Mouse (Mus musculus): ENCODE measurements around the gene Hba-a1.
"Not testable (repeated sequence)": the region's sequence is repeated elsewhere in the genome, so short reads cannot be mapped to it uniquely, and the experiment has no call there.

Hba-a1 gene

DNA sequence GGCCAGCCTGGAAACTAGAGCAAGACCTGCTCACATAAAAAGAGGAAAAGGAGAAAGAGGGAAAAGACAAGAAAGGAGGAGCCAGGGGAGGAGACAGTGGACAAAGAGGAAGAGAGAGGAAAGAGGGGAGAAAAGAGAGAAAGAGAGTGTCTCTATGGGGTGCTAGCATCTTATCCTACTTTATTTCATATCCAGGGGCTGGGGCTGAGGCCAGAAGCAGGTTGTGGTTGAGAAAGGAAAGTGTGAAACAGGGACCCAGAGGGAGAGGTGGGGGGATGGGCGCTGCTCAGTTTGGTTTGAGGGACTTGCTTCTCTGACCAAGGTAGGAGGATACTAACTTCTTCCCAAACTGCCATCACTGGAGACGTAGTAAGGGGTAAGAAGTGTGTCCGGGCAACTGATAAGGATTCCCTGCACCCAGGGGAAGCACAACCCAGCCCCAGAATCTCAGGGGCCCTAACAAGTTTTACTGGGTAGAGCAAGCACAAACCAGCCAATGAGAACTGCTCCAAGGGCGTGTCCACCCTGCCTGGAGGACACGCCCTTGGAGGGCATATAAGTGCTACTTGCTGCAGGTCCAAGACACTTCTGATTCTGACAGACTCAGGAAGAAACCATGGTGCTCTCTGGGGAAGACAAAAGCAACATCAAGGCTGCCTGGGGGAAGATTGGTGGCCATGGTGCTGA is at the start of gene Hba-a1:
Gene Hba-a1 (plus strand): TSS at position 421 of the 687 bp plus-strand sequence.
- not testable (repeated sequence) for DNase-seq (ENCODE audit: low spot score)

DNA sequence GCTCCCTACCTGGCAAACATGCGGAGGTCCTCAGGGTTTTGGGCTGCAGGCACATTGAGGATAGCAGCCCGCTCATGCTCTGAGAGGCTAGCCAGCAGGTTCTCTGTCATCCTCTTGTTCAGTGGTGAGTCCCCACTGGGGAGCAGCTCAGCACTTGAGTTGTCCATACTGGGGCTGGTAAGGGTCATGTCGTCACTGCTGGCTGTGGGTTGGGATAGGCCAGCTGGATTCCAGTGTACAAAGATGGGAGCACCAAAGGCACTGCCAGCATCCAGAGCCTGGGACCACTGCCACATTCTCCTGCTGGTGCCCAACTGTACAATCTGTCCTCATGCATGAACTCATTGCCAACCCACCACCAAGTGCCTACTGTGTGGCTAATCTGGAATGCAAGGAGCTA is 49.4 kb upstream of the Hba-a1 start:
- no peak for DNase-seq (ENCODE audit: low spot score)

DNA sequence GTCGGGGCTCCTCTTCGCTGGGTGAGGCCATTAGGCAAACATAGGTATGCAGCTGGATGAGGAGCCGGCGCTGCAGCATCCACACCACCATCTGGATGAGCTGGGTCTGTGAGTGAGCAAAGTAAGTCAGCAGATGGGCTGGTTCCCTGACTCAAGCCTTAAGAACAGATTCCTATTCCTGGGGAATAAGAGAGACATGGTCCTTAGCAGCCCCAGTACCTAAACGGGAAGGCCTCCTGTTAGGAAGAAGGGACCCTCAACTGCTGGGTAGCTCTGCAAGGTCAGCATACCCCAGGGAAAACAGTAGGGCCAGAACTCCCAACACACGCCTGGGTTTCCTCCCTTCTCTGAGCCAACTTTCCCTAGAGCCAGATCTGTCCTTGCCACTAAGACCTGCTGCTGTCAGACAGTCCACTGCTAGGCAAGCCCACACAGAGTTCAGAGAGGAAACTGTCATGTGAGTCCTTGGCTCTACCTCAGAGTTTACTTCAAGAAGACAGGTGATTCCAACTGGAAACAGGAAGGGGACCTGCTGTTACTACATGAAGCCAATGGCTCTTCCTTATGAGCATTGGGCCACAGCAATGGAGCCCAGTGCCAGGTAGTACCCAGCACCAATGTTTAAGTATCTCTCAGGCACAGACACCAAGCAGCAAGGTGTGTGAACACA is 48.4 kb upstream of the Hba-a1 start:
- DNase-seq (ENCODE audit: low spot score) = no peak

DNA sequence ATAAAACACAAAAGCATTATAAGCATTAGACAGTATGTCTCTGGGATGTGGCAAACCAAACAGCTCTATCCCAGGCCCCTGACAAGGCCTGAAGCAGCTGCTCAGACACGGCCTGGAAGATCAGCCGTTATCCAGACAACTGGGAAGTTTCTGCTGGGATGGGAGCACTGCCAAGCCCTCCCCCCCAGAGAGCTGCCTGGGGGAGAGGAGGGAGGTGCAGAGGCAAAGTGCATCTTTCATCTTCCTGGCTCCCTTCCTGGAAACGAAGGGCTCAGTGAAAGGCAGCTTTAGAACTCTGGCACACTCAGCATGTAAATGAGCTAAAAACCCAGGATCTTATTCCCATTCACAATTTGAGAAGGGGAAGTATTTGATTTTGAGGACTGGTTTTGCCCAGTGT is 47.7 kb upstream of the Hba-a1 start:
- DNase-seq (ENCODE audit: low spot score) = no peak

DNA sequence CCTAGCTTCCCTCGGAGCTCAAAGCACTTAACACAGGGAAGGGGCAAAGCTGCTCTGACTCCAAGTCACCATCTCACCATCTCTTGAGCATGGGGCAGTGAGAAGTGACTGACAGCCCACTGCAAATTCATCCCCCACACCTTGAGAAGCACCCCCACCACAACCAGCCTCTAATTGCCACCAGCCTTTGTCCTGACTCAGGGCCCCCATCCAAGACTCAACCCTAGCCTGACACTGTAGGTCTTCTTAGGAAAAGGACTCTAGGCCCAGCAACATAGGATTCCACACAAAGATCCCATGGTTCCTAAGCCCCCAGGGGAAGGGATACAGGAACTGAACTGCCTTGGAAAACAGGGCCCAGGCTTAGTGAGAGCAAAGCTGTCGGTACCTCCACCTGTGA is 47.2 kb upstream of the Hba-a1 start:
- no peak for DNase-seq (ENCODE audit: low spot score)

DNA sequence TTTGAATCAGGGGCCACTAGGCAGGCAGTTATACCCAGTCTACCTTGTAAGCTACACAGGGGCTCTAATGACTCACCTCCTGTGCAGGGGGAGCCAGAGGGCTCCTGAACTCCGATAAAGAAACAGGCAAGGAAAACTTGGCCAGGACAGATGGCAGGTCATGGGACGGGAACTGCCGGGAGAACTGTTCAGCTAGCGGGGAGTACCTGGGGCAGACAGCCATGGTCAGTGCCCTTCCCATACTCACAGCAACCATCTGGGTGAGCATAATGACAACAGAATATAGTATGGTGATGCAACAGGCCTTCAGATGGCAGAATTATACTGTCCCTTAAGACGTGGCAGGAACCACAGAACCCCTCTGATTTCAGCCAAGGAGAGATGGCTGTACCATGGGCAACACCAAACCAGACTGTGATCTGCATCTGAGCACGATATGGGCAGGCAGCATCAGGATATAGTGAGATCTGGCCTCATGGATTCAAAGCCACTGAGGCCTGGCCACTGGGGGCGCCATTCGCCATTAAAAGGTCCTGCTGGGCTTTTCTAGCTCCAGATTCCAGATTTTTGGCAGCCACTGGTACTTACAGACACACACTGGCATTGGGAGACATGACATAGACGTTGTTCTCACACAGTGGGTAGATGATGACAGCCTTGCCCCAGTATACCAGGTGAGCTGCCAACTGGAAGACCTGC is 46.5 kb upstream of the Hba-a1 start:
- DNase-seq (ENCODE audit: low spot score) = no peak

DNA sequence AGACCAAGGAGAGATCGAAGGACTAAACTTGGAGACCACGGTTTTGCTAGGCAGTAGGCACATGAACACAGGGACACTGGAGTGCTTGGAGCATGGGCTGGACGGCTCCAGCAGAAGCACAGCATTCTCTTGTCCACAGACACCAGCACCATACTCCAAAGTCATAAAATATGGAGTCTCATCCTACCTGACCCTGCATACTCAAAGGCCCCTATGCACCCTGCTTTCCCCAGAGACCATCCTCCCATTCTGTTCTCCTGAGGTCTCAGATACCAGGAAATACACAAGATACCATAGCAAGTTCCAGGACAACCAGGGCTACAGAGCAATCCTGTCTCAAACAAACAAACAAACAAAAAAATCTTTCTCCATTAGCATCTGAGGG is 45.9 kb upstream of the Hba-a1 start:
- no peak for DNase-seq (ENCODE audit: low spot score)

DNA sequence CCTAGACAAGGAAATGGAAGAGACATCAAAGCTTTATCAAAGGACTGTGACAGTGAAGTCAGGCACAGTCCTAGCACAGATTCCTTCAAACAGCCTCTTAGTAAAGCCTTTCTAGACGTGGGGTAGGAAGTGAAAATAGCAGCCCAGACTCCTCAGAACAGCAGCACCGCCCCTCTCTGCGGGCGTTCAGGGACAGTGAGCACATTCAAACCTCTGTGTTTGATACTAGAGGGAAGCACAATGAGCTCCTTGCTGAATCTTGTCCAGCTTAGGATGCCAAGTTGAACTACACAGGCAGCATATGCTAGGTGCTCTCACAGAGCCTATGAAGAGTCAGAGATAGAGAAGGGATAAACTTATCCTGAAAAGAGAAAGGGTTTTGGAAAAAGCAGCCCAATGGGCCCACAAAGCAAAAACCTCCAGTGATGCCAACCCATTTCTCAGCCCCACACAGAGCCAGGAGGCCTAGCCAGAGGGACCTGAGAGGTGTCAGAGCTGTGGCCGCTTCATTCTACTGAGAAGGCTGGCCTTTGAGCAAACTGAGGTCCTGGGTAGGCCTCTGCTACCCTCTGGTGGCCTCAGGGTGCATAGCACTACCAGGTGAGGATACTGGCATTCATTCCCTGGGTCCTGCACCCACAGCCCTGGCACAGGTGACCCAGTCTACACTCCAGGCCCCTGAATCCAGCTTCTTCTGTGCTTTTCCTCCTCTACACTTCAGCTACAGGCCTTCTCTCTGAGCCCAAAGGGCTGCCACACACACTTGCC is 45.0 kb upstream of the Hba-a1 start:
- no peak for DNase-seq (ENCODE audit: low spot score)

DNA sequence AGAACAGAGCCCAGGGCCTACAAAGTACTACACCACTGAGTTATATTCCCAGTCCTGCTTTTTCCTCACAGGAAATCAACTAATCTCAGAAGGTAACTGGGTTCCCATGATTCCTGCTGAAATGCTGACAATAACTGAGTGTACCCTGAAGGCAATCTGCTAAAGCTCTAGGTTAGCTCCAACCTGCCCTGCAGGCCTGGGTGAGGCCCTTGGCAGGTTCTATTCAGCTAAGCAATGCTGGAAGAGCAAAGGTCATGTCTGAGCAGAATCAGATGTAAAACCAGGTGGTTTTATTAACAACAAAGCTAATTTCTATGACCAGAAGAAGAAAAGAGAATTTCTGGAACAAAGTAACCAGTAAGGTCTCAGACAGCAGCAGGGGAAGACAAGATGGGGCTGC is 41.9 kb upstream of the Hba-a1 start:
- no peak for DNase-seq (ENCODE audit: low spot score)

DNA sequence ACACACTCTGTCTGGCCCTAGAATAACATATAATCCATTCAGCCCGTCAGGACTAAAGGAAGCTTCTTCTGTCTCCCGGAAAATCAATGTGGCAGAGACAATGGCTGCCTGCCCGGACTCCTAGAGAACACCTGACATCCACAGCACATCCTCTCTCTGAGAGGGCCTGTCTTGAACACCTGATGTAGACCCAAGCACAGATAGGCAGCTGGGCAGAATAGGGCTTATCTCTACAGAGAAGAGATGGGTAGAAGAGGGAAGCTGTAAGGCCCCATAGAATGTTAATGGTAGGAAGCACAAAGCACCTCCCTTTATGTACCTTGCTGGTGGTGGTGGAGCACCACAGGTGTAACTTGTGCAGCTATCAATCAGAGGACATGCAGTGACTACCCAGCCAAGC is 41.1 kb upstream of the Hba-a1 start:
- DNase-seq (ENCODE audit: low spot score) = no peak

DNA sequence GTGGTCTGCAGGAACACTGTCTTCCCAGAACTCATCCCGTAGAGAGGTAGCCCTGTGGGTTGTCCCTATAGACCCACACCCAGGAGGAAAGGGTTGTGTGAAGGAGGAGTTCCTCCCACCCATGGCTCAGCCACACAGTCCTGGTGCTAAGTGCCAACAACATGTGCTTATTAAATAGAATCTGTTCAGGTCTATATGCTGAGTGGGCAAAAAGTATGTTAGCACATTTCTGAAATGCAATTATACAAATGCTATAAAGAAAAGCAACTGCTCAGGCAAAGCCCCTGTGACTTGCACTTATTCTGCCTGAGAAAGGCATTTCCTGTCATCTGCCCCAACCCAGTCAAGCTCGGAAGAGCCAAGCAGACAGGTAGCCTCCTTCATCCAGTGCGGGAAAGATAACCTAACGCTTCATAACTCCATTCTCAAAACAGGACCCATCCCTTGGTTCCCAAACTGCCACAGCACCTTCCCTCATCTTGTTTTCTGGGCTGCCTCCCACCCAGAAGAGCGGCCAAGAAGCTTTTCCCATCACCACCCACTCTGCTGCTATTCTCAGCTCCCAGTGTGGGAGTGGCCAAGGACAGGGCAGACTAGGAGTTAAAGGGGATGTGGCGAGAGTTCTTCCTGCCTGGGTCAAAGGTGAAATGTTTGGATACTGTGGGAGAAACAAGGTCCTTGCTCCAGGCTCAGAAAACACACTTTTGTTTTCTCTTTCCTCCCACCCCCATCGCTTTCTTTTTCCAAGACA is 39.9 kb upstream of the Hba-a1 start:
- no peak for DNase-seq (ENCODE audit: low spot score)

DNA sequence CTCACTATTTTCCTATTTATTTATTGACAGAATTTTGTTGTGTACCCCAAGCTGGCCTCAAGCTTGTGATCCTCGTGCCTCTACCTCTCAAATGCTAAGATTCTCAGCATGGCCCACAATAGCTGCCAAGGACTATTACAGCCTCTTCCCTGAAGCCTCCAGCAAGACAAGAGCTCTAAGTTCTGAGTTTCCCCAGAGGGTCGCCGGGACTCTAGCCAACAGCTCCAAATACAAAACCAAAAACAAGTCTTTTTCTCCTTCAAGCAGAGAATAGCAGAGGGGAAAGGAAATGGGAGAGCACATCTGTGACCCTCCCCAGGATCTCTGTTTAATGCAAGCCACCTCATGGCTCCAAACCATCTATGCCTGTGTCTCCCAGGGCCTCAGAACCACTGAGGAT is 39.2 kb upstream of the Hba-a1 start:
- no peak for DNase-seq (ENCODE audit: low spot score)

DNA sequence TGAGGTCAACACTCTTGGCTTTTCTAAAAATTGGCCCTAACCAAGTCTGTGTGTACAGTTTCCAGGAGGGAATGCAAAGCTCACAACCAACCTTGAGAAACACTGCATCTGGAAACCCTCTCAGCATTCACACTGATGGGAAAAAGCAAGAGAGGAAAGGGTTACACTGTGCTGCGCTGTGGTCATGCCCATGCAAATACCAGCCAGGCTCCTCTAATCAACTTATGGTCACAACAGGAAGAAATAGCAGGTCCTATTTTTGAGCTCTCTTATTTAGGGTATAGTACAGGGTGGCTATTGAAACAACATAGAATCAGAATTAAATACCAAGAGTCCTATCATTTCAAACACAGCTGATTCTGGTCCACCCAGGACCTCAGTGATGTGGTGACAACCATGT is 38.7 kb upstream of the Hba-a1 start:
- no peak for DNase-seq (ENCODE audit: low spot score)

DNA sequence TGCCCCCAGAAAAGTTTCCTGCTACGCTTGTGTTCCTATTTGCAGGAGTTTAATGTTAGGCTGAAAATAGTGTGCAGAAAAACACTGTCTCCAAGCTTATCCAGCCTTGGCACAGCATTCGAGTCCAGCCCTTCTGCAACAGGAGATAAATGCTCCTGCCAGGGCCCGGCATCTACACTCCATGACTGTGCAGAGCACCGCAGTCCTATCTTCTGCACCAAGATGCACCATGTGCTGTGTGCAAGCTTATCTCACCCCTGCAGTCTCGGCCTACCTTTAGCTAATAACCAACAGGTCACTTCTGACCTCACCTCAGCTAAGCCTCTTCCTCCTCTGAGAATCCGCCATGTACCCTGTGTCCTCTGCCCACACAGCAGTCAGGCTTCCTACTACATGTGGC is 37.7 kb upstream of the Hba-a1 start:
- no peak for DNase-seq (ENCODE audit: low spot score)

DNA sequence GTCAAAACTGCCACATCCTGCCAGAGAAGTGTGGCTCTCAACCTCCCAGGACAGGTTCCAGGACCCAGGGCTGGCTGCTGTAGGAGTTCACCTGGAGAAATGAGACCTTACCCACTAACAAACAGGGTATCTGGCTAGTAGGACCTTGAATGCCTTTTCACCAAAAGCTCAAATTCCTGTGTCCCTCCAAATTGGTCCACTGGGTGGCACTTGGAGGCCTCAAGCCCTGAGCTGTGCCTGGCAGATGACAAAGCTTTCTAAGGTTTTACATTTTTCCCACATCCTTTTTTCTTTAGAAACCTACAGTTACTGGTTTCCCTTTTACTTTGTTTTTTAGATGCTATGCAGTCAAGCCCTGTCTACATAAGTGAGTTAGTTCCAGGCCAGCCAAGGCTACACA is 36.2 kb upstream of the Hba-a1 start:
- DNase-seq (ENCODE audit: low spot score) = no peak

DNA sequence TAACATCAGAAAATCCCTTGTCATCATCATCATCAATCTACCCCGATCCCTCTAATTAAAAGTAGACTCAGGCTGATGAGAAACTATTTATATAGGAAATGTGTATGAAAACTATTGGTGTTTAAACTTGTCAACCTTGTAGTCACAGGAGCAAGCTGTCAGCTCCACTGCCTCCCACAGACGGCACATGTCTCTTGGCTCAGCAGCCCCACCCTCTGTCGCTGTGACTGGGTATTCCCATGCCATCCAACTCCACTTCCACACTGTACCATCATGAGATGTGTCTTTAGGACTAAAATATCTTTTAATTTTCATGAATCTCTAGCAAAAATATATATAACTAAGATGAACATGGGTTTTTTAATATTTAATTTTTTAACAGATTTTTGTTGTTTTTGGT is 35.0 kb upstream of the Hba-a1 start:
- DNase-seq (ENCODE audit: low spot score) = no peak

DNA sequence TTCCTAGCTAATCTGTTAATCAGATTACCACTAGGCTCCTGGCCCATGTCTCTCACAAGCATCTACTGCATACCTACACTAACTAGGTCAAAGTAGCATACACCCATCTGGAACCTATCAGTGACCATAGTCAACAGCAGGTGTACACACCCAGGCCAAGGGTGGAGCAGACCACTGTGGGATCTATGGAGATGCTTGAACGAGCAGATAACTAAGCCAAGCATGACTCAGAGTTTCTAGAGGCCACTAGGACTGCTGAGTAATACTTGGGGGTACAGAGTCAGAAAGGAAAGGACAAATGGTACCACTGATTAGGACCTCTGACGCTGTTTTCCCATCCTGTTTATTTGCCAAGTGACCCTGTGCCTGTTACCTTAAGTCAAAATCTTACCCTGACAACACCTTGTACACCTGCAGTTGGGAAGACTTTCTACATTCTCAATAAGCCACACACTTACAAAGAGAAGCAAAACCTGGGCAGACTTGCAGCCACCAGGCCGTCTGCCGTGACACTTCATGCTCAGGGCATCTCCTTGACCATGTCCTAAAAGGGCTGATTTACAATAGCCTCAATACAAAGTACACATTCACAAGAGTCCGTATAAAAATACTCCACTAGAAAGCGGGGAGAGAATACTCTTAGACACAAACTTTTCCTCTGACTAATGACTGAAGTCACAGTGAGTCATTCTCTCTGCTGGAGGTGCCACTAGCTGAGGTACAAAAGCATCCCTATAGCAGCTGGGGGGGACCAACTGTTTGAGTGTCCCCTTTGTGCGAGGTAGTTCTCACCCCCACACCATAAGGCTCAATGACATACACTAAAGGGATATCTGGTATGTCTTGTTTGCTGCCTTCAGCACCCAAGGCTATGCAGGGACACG is 32.2 kb upstream of the Hba-a1 start:
- DNase-seq (ENCODE audit: low spot score) = no peak

DNA sequence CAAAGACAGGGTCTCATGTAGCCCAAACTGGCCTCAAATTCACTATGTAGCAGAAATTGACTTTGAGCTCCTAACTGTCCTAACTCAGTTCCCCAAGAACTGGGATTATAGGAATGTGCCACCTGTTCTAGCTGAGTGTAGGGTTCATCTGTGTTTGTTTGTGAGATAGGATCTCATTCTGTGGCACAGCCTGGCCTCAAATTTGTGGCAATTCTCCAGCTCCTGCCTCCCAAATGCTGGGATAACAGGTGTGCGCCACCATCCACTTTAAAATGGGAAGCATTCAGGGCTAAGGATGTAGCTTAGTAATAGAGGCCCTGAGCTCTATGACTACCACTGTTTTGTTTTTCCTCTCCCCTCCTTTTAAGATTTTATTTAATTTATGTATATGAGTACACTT is 30.2 kb upstream of the Hba-a1 start:
- no peak for DNase-seq (ENCODE audit: low spot score)

DNA sequence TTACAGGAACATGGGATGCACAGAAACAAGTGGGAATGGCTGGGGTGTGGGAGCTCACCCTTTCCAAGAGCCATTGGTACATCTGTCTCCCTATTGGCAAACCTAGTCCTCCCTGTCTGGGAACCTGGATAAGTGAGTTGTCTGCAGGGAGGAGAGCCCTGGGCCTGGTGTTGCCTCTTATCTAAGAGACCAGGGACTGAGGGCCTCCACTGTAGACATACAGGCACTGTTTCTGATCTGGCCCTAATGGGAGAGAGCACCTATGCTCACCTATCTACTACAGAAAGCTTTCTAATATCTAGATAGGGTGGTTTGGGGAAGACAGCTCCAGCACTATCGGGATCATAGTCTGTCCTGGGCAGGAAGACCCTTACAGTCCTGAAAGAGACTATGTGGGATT is 27.2 kb upstream of the Hba-a1 start:
- DNase-seq (ENCODE audit: low spot score) = no peak

DNA sequence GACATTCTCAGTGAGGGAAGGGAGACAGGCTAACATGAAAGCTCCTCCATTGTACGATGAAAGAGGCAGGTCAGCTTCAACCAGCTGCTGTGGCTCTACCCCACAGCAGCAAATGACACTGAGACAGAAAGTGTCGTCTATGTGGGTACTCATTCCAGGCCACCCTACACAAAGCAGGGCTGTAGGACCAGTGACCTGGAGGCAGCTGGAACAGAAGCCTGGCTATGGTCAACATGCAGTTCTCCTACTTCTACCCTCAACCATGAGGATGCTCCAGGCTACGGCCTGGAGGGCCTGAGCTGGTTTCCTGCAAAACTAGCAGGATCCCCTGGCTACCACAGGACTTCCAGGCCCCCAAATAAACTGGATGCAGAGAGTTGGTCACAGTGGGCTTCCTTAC is 26.7 kb upstream of the Hba-a1 start:
- DNase-seq (ENCODE audit: low spot score) = no peak
